Comparison of ENCODE assay signal across 27 mouse cellular contexts in the genomic region with DNA sequence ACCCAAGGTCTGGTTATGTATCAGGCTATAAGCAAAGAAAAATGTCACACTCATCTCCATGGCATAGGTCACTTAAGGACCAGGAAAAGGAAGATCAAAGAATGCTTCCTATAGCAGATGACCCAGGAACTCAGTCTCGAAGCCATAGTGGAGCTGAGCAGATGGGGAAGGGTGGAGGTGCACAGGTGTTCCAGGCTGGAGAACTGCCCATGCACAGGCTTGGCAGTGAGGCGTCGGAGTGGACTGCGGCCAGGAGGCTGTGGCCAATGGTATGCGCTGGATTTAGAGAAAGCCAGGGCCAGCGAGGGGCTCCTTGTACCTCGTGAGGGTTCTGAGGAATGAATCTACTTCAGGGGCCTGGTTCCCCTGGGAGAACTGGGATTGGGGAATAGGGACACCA.
DNase-seq lines count a peak whose midpoint lies in the region; ATAC-seq lines count a peak whose summit lies in the region.
"Had no signal": no experiment of that assay in that cellular context is flagged by ENCODE, and none has a peak within 500 bp of the region (broad histone marks: within the 10 kb centered on the region; RNA-seq: fewer than 3 reads in every experiment).

No protein-coding gene starts in this region.

- no peaks in the 10 kb centered on the region; the same call in 1 of the 2 replicates for H3K27me3 ChIP-seq in intestine, embryonic 15.5 days (replicated peaks)
- H3K27me3 ChIP-seq: limb, embryonic 13.5 days; neural tube, embryonic 13.5 days had no signal

- no peak overlapping the region for H3K27ac ChIP-seq in intestine, embryonic 15.5 days
- H3K27ac ChIP-seq: embryonic facial prominence, embryonic 13.5 days; forebrain, embryonic 10.5 days; hindbrain, embryonic 10.5 days; limb, embryonic 13.5 days; lung, embryonic 15.5 days; neural tube, embryonic 13.5 days had no signal

- no peak overlapping the region for H3K4me2 ChIP-seq in intestine, embryonic 15.5 days (replicated peaks)
- H3K4me2 ChIP-seq: embryonic facial prominence, embryonic 13.5 days; limb, embryonic 13.5 days; liver, embryonic 11.5 days; lung, embryonic 15.5 days; midbrain, embryonic 11.5 days; neural tube, embryonic 13.5 days had no signal

- 83% methylated on average over 7 of the region's 7 CpGs for WGBS in intestine, embryonic 15.5 days

- no peak overlapping the region for H3K4me3 ChIP-seq in intestine, embryonic 15.5 days (replicated peaks)
- H3K4me3 ChIP-seq: embryonic facial prominence, embryonic 13.5 days; forebrain, embryonic 10.5 days; hindbrain, embryonic 10.5 days; limb, embryonic 13.5 days; lung, embryonic 15.5 days; neural tube, embryonic 13.5 days had no signal

- no peaks in the 10 kb centered on the region for H3K36me3 ChIP-seq in intestine, embryonic 15.5 days
- H3K36me3 ChIP-seq: embryonic facial prominence, embryonic 13.5 days; forebrain, embryonic 10.5 days; hindbrain, embryonic 10.5 days; limb, embryonic 13.5 days; lung, embryonic 15.5 days; neural tube, embryonic 13.5 days had no signal

- peak; percentile 62; the same call in 1 of the 2 replicates for ATAC-seq in cerebellum, adult (ENCODE audit: insufficient number of reproducible peaks, low FRiP score, low TSS enrichment)
- ATAC-seq in inflammation-experienced regulatory T-cells, adult 6 months = no peak
- ATAC-seq in intestine, embryonic 15.5 days = no peak
- ATAC-seq: activated CD4-positive, CD25-positive, alpha-beta regulatory T cell, adult 4 months; forebrain, postnatal 0 days; hindbrain, embryonic 16.5 days; intestine, postnatal 0 days; midbrain, embryonic 16.5 days had no signal

- peak; percentile 84 for DNase-seq in brain, adult 2 months (ENCODE audit: low read depth, low spot score)
- peak; percentile 83 for DNase-seq in cerebellum, adult 8-10 months
- peak; percentile 89 to 90 for DNase-seq in cerebellum, postnatal 25 days
- no peak for DNase-seq in natural killer cell, adult 2 months (ENCODE audit: low spot score in 2 of 2)
- DNase-seq: adrenal gland, adult 2 months; adrenal gland, postnatal 36 days; embryo, embryonic 11 days; forebrain, postnatal 0 days; gastrocnemius, postnatal 14 days; heart, postnatal 14 days; kidney, postnatal 14 days; layer of hippocampus, adult 9-11 months had no signal

- H3K4me1 ChIP-seq in intestine, embryonic 15.5 days (replicated peaks) = no peaks in the 10 kb centered on the region
- H3K4me1 ChIP-seq: lung, embryonic 15.5 days had no signal

- no peak overlapping the region for H3K9ac ChIP-seq in intestine, embryonic 15.5 days
- H3K9ac ChIP-seq: embryonic facial prominence, embryonic 13.5 days; forebrain, postnatal 0 days; limb, embryonic 13.5 days; lung, embryonic 15.5 days; neural tube, embryonic 13.5 days had no signal

- no peaks in the 10 kb centered on the region for H3K9me3 ChIP-seq in intestine, embryonic 15.5 days
- H3K9me3 ChIP-seq: embryonic facial prominence, embryonic 13.5 days; forebrain, embryonic 10.5 days; hindbrain, embryonic 10.5 days; limb, embryonic 13.5 days; lung, embryonic 15.5 days; neural tube, embryonic 13.5 days had no signal

Comparison
In these comparisons a context has a peak if more than half of its experiments do, and no peak if none do; other contexts are left out.
1. DNase-seq: peak in brain, adult 2 months (single experiment), cerebellum, adult 8-10 months (single experiment) and cerebellum, postnatal 25 days (2 of 2); none in natural killer cell, adult 2 months (0 of 2).